In the genomic region with DNA sequence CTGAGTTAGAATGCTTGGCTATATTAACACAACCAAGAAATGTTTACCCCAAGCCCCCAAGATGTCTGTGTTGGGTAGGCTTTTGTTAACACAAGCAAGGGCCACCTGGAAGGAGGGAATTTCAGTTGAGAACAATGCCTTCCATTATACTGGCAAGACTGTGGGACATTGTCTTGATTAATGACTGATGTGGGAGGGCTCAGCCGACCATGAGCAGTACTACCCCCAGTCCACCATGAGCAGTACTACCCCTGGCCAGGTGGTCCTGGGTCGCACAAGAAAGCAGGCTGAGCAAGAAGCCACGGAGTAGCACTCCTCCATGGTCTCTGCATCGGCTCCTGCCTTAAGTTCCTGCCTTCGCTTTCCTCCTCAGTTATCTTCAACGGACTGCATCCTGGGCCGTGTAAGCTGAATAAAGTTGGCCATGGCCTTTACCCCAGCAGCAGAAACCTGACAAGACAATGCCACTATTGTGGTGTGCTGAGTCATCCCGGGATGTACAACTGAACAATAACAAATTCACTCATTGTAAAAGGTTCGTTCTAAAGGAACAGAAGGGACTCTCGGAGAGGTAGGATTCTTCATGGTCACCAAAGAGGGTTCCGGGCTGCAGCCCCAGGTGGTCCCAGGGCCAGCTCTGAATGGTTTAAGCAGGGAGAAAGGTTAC, we compare ENCODE assay signal across 13 mouse cellular contexts. TPM values are rescaled to one million over a fixed set of nuclear protein-coding genes. Genes with fewer than 3 reads are reported as not detected.
DNase-seq lines count a peak whose midpoint lies in the region; ATAC-seq and TF ChIP-seq lines count a peak whose summit lies in the region.
"Had no signal": no experiment of that assay in that cellular context is flagged by ENCODE, and none has a peak within 500 bp of the region (broad histone marks: within the 10 kb centered on the region; RNA-seq: fewer than 3 reads in every experiment).

No protein-coding gene starts in this region.

- no peaks in the 10 kb centered on the region for H3K36me3 ChIP-seq in forebrain, embryonic 15.5 days
- H3K36me3 ChIP-seq in midbrain, embryonic 13.5 days, result no peaks in the 10 kb centered on the region

- H3K27ac ChIP-seq in layer of hippocampus, adult 2 months, result peak overlapping the region; percentile 80
- 0 out of 2 replicates have a peak overlapping the region, but pooled peaks have one; percentile 50 for H3K27ac ChIP-seq in forebrain, embryonic 15.5 days (replicated peaks)
- H3K27ac ChIP-seq in midbrain, embryonic 13.5 days, result peak overlapping the region; percentile 44

- ATAC-seq in forebrain, embryonic 15.5 days (replicated peaks), result no peak
- no peak for ATAC-seq in midbrain, embryonic 13.5 days
- ATAC-seq in inflammation-experienced regulatory T-cells, adult 6 months, result no peak

- 76% methylated on average over 11 of the region's 11 CpGs for WGBS in forebrain, embryonic 15.5 days
- WGBS in midbrain, embryonic 13.5 days, result 79% methylated on average over 11 of the region's 11 CpGs

- no peak for TF ChIP-seq CTCF in layer of hippocampus, adult 2 months (conservative IDR thresholded peaks at IDR 0.05)

- H3K4me3 ChIP-seq in layer of hippocampus, adult 2 months, result no peak overlapping the region
- H3K4me3 ChIP-seq in forebrain, embryonic 15.5 days, result no peak overlapping the region
- H3K4me3 ChIP-seq in midbrain, embryonic 13.5 days (replicated peaks), result no peak overlapping the region

- H3K9me3 ChIP-seq in forebrain, embryonic 15.5 days, result no peaks in the 10 kb centered on the region
- no peaks in the 10 kb centered on the region for H3K9me3 ChIP-seq in midbrain, embryonic 13.5 days

- DNase-seq in layer of hippocampus, adult 2 months (ENCODE audit: low spot score in 2 of 2), result no peak
- no peak for DNase-seq in layer of hippocampus, postnatal 10 days (ENCODE audit: low spot score in 2 of 2)
- peak; percentile 50 for DNase-seq in Muller cell, postnatal 12 days (ENCODE audit: inconsistent ontology term)
- DNase-seq in lung, postnatal 4 days, result no peak
- DNase-seq in thymus, postnatal 0 days (ENCODE audit: low spot score), result no peak
- DNase-seq: cerebellum, adult 8-10 months; heart, adult 18-20 months; lung, adult 2 months; right cerebral cortex, adult 18-20 months; thymus, adult 18-20 months had no signal

- H3K4me1 ChIP-seq in forebrain, embryonic 15.5 days, result peaks cover 20% of the 10 kb centered on the region
- H3K4me1 ChIP-seq in midbrain, embryonic 13.5 days (replicated peaks), result peaks cover 35% of the 10 kb centered on the region

- no peak overlapping the region for H3K9ac ChIP-seq in forebrain, embryonic 15.5 days (replicated peaks)
- H3K9ac ChIP-seq in midbrain, embryonic 13.5 days (replicated peaks), result no peak overlapping the region

- no peaks in the 10 kb centered on the region for H3K27me3 ChIP-seq in forebrain, embryonic 15.5 days
- H3K27me3 ChIP-seq in midbrain, embryonic 13.5 days, result no peaks in the 10 kb centered on the region

- no peak overlapping the region for H3K4me2 ChIP-seq in forebrain, embryonic 15.5 days (replicated peaks)
- no peak overlapping the region for H3K4me2 ChIP-seq in midbrain, embryonic 13.5 days (replicated peaks)

RNA-seq across cellular contexts. Expression of a gene that starts 28.8 kb away (rescaled TPM):
- total RNA-seq in layer of hippocampus, adult 2 months (2021), result 10 to 100 TPM; 46.9 TPM
- total RNA-seq in layer of hippocampus, postnatal 10 days (2021), result 10 to 100 TPM; 58.2 to 58.4 TPM
- 71.8 and 75.5 TPM in 2 replicates for polyA plus RNA-seq in forebrain, embryonic 15.5 days (2015; fragmentation: Nextera tagmentation; extraction: Ambion mirVana)
- 71.6 and 74.8 TPM in 2 replicates for polyA plus RNA-seq in midbrain, embryonic 13.5 days (2015; fragmentation: Nextera tagmentation; extraction: Ambion mirVana)
- polyA plus RNA-seq in inflammation-experienced regulatory T-cells, adult 6 months (2017; shearing (Covaris generic)), result 1 to 10 TPM; 1.7 to 2.8 (median 2.6) TPM
- 5.7 and 6.0 TPM in 2 replicates for polyA plus RNA-seq in thymus, postnatal 0 days (2015; fragmentation: Nextera tagmentation; extraction: Ambion mirVana)

RNA-seq across cellular contexts. Expression of a gene that starts 38.6 kb away (rescaled TPM):
- total RNA-seq in layer of hippocampus, adult 2 months (2021), result 10 to 100 TPM; 32.3 to 35.1 TPM
- 10 to 100 TPM; 45.5 to 58.6 TPM for total RNA-seq in layer of hippocampus, postnatal 10 days (2021)
- 43.4 and 45.2 TPM in 2 replicates for polyA plus RNA-seq in forebrain, embryonic 15.5 days (2015; fragmentation: Nextera tagmentation; extraction: Ambion mirVana)
- 48.0 and 51.2 TPM in 2 replicates for polyA plus RNA-seq in midbrain, embryonic 13.5 days (2015; fragmentation: Nextera tagmentation; extraction: Ambion mirVana)
- 10 to 100 TPM; 17.2 to 32.9 (median 20.8) TPM for polyA plus RNA-seq in inflammation-experienced regulatory T-cells, adult 6 months (2017; shearing (Covaris generic))
- 19.1 and 19.2 TPM in 2 replicates for polyA plus RNA-seq in thymus, postnatal 0 days (2015; fragmentation: Nextera tagmentation; extraction: Ambion mirVana)

Comparison
In these comparisons a context has a peak if more than half of its experiments do, and no peak if none do; other contexts are left out.
1. RNA of a gene that starts 28.8 kb away (polyA plus RNA-seq): 71.8 to 75.5 TPM in forebrain, embryonic 15.5 days and 71.6 to 74.8 TPM in midbrain, embryonic 13.5 days; 5.7 to 6.0 TPM in thymus, postnatal 0 days and 1.7 to 2.8 TPM in inflammation-experienced regulatory T-cells, adult 6 months; every median in the first group is over 10 times any median in the second.
2. Peak in every context shown above with its lines, with median percentiles within 50 percentile points of each other: H3K27ac ChIP-seq.